ENCODE assay signal across 15 mouse cellular contexts in the genomic region with DNA sequence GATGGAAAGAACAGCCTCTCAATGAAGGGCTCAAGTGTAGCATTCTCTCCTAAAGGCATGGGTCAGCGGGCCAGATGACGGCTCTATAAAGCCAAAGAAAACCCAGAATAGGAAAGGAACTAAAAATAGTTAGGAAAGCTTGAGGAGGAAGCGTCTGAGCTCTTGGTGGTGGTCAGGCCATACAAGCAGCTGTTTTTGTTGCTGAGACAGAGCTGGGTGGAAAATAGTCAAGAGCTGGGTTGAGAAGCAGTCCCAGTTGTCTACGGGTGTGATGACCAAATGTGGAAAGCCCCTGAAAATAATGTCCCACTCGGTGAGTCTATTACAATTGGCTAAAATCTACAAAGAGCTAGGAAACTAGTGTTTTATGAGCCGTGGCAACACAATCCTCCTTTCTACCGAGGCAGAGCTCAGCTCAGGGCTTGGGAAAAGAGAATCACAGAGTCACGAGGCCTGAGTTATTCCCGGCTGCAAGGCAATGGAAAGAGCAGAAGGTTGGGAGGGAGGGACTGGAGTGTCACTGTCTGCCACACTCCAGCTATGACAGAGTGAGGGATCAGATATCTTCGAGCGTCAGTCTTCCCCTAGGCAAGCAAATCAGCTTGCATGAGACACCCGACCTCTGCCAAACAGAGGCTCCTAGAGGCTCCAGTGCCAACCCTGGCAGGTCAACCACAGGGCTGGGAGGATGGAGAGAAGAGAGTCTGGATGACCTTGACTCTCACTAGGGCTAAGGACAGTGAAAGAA. TPM values are rescaled to one million over a fixed set of nuclear protein-coding genes. Genes with fewer than 3 reads are reported as not detected.
DNase-seq lines count a peak whose midpoint lies in the region; ATAC-seq lines count a peak whose summit lies in the region.
"Had no signal": no experiment of that assay in that cellular context is flagged by ENCODE, and none has a peak within 500 bp of the region (broad histone marks: within the 10 kb centered on the region; RNA-seq: fewer than 3 reads in every experiment).

No protein-coding gene starts in this region.

- no peaks in the 10 kb centered on the region for H3K9me3 ChIP-seq in midbrain, embryonic 13.5 days
- H3K9me3 ChIP-seq in midbrain, embryonic 11.5 days (ENCODE audit: control insufficient read depth, low read length), result no peaks in the 10 kb centered on the region
- H3K9me3 ChIP-seq in heart, embryonic 16.5 days (replicated peaks; ENCODE audit: control insufficient read depth, low read length), result no peaks in the 10 kb centered on the region
- H3K9me3 ChIP-seq: hindbrain, embryonic 15.5 days; liver, embryonic 15.5 days had no signal

- DNase-seq in gastrocnemius, adult 18-20 months (ENCODE audit: low spot score), result peak; percentile 92
- no peak for DNase-seq in gastrocnemius, postnatal 4 days (ENCODE audit: low spot score in 2 of 2)
- DNase-seq in midbrain, embryonic 11.5 days (ENCODE audit: low spot score, missing footprints), result no peak
- DNase-seq in left cerebral cortex, postnatal 14 days (ENCODE audit: low spot score in 2 of 2), result no peak
- DNase-seq in B cell, adult 2 months, result no peak
- no peak for DNase-seq in left cerebral cortex, postnatal 10 days (ENCODE audit: extremely low spot score in 1 of 2, low spot score in 2 of 2)
- DNase-seq: adrenal gland, postnatal 36 days; cerebellum, adult 11 months; kidney, postnatal 10 days; thymus, adult 18-20 months had no signal

- no peak overlapping the region for H3K4me2 ChIP-seq in midbrain, embryonic 13.5 days (replicated peaks)
- H3K4me2 ChIP-seq in midbrain, embryonic 11.5 days, result no peak overlapping the region
- H3K4me2 ChIP-seq in heart, embryonic 16.5 days (ENCODE audit: low read depth, low read length), result no peak overlapping the region
- H3K4me2 ChIP-seq: hindbrain, embryonic 15.5 days; liver, embryonic 15.5 days had no signal

- intact Hi-C loops in left cerebral cortex, postnatal 14 days (cut with DNase I), result loop anchor here (5.0 kb wide), 2 partner anchors 153 to 258 kb away; no protein-coding TSS in a partner anchor
- intact Hi-C loops in left cerebral cortex, postnatal 10 days (cut with DNase I), result loop anchor here (5.0 kb wide), 3 partner anchors 138 to 268 kb away; no protein-coding TSS in a partner anchor

- no peak for ATAC-seq in midbrain, embryonic 13.5 days
- no peak for ATAC-seq in midbrain, embryonic 11.5 days (ENCODE audit: low FRiP score)
- ATAC-seq in heart, embryonic 16.5 days (replicated peaks; ENCODE audit: extremely low read depth, insufficient read depth, low FRiP score), result peak; percentile 74

- no peaks in the 10 kb centered on the region for H3K27me3 ChIP-seq in midbrain, embryonic 13.5 days
- no peaks in the 10 kb centered on the region for H3K27me3 ChIP-seq in midbrain, embryonic 11.5 days (ENCODE audit: control insufficient read depth, insufficient read depth, low read length)
- no peaks in the 10 kb centered on the region for H3K27me3 ChIP-seq in heart, embryonic 16.5 days (ENCODE audit: control insufficient read depth, insufficient read depth, low read length)
- H3K27me3 ChIP-seq: hindbrain, embryonic 15.5 days; liver, embryonic 15.5 days had no signal

- no peaks in the 10 kb centered on the region for H3K4me1 ChIP-seq in midbrain, embryonic 13.5 days (replicated peaks)
- H3K4me1 ChIP-seq in midbrain, embryonic 11.5 days (ENCODE audit: control insufficient read depth, insufficient read depth, low read length), result no peaks in the 10 kb centered on the region
- peaks cover 24% of the 10 kb centered on the region for H3K4me1 ChIP-seq in heart, embryonic 16.5 days (ENCODE audit: control insufficient read depth, insufficient read depth, low read length)
- H3K4me1 ChIP-seq: hindbrain, embryonic 15.5 days had no signal

- H3K36me3 ChIP-seq in midbrain, embryonic 13.5 days, result peaks cover 21% of the 10 kb centered on the region
- peaks cover 3% of the 10 kb centered on the region for H3K36me3 ChIP-seq in midbrain, embryonic 11.5 days (ENCODE audit: control insufficient read depth, insufficient read depth, low read length)
- peaks cover 2% of the 10 kb centered on the region for H3K36me3 ChIP-seq in heart, embryonic 16.5 days (ENCODE audit: control insufficient read depth, insufficient read depth)

- 71% methylated on average over 12 of the region's 12 CpGs for WGBS in midbrain, embryonic 13.5 days
- 77% methylated on average over 12 of the region's 12 CpGs for WGBS in midbrain, embryonic 11.5 days
- 33% methylated on average over 12 of the region's 12 CpGs for WGBS in heart, embryonic 16.5 days

- H3K27ac ChIP-seq in midbrain, embryonic 13.5 days, result no peak overlapping the region
- H3K27ac ChIP-seq in midbrain, embryonic 11.5 days (ENCODE audit: low read depth, low read length), result no peak overlapping the region
- H3K27ac ChIP-seq in heart, embryonic 16.5 days (ENCODE audit: low read length), result peak overlapping the region; percentile 86
- H3K27ac ChIP-seq: hindbrain, embryonic 15.5 days; liver, embryonic 15.5 days; macrophage had no signal

- H3K9ac ChIP-seq in midbrain, embryonic 13.5 days (replicated peaks), result 0 out of 2 replicates have a peak overlapping the region, but pooled peaks have one; percentile 28
- no peak overlapping the region for H3K9ac ChIP-seq in midbrain, embryonic 11.5 days (ENCODE audit: low read length)
- H3K9ac ChIP-seq in heart, embryonic 16.5 days (ENCODE audit: low read length), result no peak overlapping the region; the same call in 1 of the 2 replicates
- H3K9ac ChIP-seq: hindbrain, embryonic 15.5 days; liver, embryonic 15.5 days had no signal

- no peak overlapping the region for H3K4me3 ChIP-seq in midbrain, embryonic 13.5 days (replicated peaks)
- no peak overlapping the region for H3K4me3 ChIP-seq in midbrain, embryonic 11.5 days (ENCODE audit: low read depth, low read length)
- H3K4me3 ChIP-seq in heart, embryonic 16.5 days (ENCODE audit: low read length), result no peak overlapping the region
- H3K4me3 ChIP-seq: hindbrain, embryonic 15.5 days; liver, embryonic 15.5 days had no signal

RNA-seq across cellular contexts. Expression of a gene that starts 30.9 kb away (rescaled TPM):
- 10 to 100 TPM; 16.3 to 18.5 TPM for total RNA-seq in gastrocnemius, adult 18-20 months (2021)
- total RNA-seq in gastrocnemius, postnatal 4 days (2021), result 10 to 100 TPM; 24.8 to 25.4 TPM
- 66.7 and 68.4 TPM in 2 replicates for polyA plus RNA-seq in midbrain, embryonic 13.5 days (2015; fragmentation: Nextera tagmentation; extraction: Ambion mirVana)
- 75.4 and 76.8 TPM in 2 replicates for polyA plus RNA-seq in midbrain, embryonic 11.5 days (2014; fragmentation: Nextera tagmentation; extraction: Ambion mirVana)
- polyA plus RNA-seq in heart, embryonic 16.5 days (2015; fragmentation: Nextera tagmentation; extraction: Ambion mirVana), result 38.7 and 40.5 TPM in 2 replicates
- total RNA-seq in left cerebral cortex, postnatal 14 days (2021), result 10 to 100 TPM; 22.0 to 24.9 TPM
- total RNA-seq in left cerebral cortex, postnatal 10 days (2021), result 10 to 100 TPM; 29.0 to 29.1 TPM

RNA-seq across cellular contexts. Expression of a gene that starts 41.7 kb away (rescaled TPM):
- total RNA-seq in gastrocnemius, adult 18-20 months (2021), result 10 to 100 TPM; 38.4 to 41.3 TPM
- total RNA-seq in gastrocnemius, postnatal 4 days (2021), result 10 to 100 TPM; 73.6 to 86.9 TPM
- 35.2 and 35.6 TPM in 2 replicates for polyA plus RNA-seq in midbrain, embryonic 13.5 days (2015; fragmentation: Nextera tagmentation; extraction: Ambion mirVana)
- 28.3 and 28.8 TPM in 2 replicates for polyA plus RNA-seq in midbrain, embryonic 11.5 days (2014; fragmentation: Nextera tagmentation; extraction: Ambion mirVana)
- polyA plus RNA-seq in heart, embryonic 16.5 days (2015; fragmentation: Nextera tagmentation; extraction: Ambion mirVana), result 16.8 and 19.0 TPM in 2 replicates
- total RNA-seq in left cerebral cortex, postnatal 14 days (2021), result 100 to 1,000 TPM; 135 to 138 TPM
- total RNA-seq in left cerebral cortex, postnatal 10 days (2021), result 100 to 1,000 TPM; 151 to 161 TPM

RNA-seq across cellular contexts. Expression of a gene that starts 55.6 kb away (rescaled TPM):
- 10 to 100 TPM; 64.7 to 69.4 TPM for total RNA-seq in gastrocnemius, adult 18-20 months (2021)
- total RNA-seq in gastrocnemius, postnatal 4 days (2021), result 100 to 1,000 TPM in 1 of 2 experiments, 10 to 100 TPM in 1; 82.2 to 103 TPM
- polyA plus RNA-seq in midbrain, embryonic 13.5 days (2015; fragmentation: Nextera tagmentation; extraction: Ambion mirVana), result 57.6 and 66.0 TPM in 2 replicates
- polyA plus RNA-seq in midbrain, embryonic 11.5 days (2014; fragmentation: Nextera tagmentation; extraction: Ambion mirVana), result 52.3 and 53.6 TPM in 2 replicates
- 43.3 and 45.9 TPM in 2 replicates for polyA plus RNA-seq in heart, embryonic 16.5 days (2015; fragmentation: Nextera tagmentation; extraction: Ambion mirVana)
- 10 to 100 TPM; 93.9 to 94.4 TPM for total RNA-seq in left cerebral cortex, postnatal 14 days (2021)
- 10 to 100 TPM; 92.0 to 93.9 TPM for total RNA-seq in left cerebral cortex, postnatal 10 days (2021)
